Mouse (Mus musculus): ENCODE results near the gene Il20ra.
A peak's percentile ranks its signal among the peaks of the same experiment; 100 is the strongest.

The Il20ra gene

GRCm38 (mm10) chr10:19779092-19779491 is 66.7 kb downstream of the Il20ra start:
- no peak for DNase-seq

- peak; percentile 45 for DNase-seq
Observed at GRCm38 (mm10) chr10:19781365-19781764, 69.0 kb downstream of the Il20ra start.

DNA sequence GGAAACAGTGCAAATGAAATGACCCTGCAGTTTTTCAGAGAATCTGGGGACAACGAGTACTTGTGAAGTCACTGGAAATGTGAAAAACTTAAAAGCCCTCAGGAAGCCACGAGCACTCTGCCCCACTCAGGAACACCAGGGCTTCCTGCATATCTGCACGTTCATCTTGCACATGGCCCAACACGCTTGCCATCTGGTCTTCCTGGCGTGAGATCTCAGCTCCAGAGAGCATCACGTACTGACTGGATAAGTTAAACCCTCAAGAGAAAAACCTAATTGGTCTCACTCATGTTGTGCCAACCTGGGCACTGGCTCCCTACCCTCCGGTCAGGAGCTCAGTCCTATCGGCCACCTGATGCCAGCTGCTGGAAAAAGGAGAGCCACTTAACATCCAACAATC is 82.6 kb downstream of the Il20ra start:
- DNase-seq, result no peak

- DNase-seq, result no peak
Observed at GRCm38 (mm10) chr10:19802958-19803357, 90.6 kb downstream of the Il20ra start.

GRCm38 (mm10) chr10:19804763-19805162 is 92.4 kb downstream of the Il20ra start:
- DNase-seq, result no peak
